Mouse (Mus musculus) liver, adult 2 months (tissue): ENCODE data around the gene Elobl. TPM values are rescaled to one million over a fixed set of nuclear protein-coding genes. Genes with fewer than 3 reads are reported as not detected.

Experiments
- DNase-seq: peaks from one replicate; pipeline ENCODE4 v3.0.0-alpha.2; 2011; ENCODE audit warnings: low read depth, low spot score; ENCODE audit errors: extremely low read depth
- H3K27ac ChIP-seq: fragments of 200-500 bp; replicated peaks from 2 replicates; pipeline ENCODE4 v1.5.1; 2012; ENCODE audit warnings: low read depth, mild to moderate bottlenecking, control low read depth, inconsistent platforms, low read length; ENCODE audit not compliant: insufficient read depth
- H3K27me3 ChIP-seq: fragments of 200-500 bp; 2 replicates; pipeline ENCODE4 v1.6.1; 2012; ENCODE audit warnings: mild to moderate bottlenecking, moderate library complexity, low read length, inconsistent platforms; ENCODE audit not compliant: control insufficient read depth, insufficient read depth
- H3K36me3 ChIP-seq: fragments of 200-500 bp; 2 replicates; pipeline ENCODE4 v1.6.1; 2012; ENCODE audit warnings: low read length, inconsistent platforms; ENCODE audit not compliant: control insufficient read depth, insufficient read depth
- H3K4me1 ChIP-seq: fragments of 200-500 bp; 2 replicates; pipeline ENCODE4 v1.6.1; 2011; ENCODE audit warnings: low read length; ENCODE audit not compliant: control insufficient read depth, insufficient read depth
- H3K4me3 ChIP-seq: fragments of 200-500 bp; 2 replicates; pipeline ENCODE4 v1.5.1; 2011; ENCODE audit warnings: low read depth, mild to moderate bottlenecking, control low read depth, low read length, moderate library complexity; ENCODE audit not compliant: insufficient read depth
- H3K79me2 ChIP-seq: fragments of 200-500 bp; 2 replicates; pipeline ENCODE4 v1.6.1; 2012; ENCODE audit warnings: inconsistent platforms, mild to moderate bottlenecking, low read length, moderate library complexity; ENCODE audit not compliant: control insufficient read depth, insufficient read depth
- H3K9ac ChIP-seq: fragments of 200-500 bp; 2 replicates; pipeline ENCODE4 v1.6.1; 2012; ENCODE audit warnings: low read depth, mild to moderate bottlenecking, control low read depth, inconsistent platforms, low read length
- CTCF ChIP-seq: fragments of 200-500 bp; IDR thresholded peaks from 2 replicates; pipeline ENCODE4 v1.5.1; 2011; ENCODE audit warnings: low read depth, low read length, control low read depth
- POLR2A ChIP-seq: fragments of 200-500 bp; IDR thresholded peaks from 2 replicates; pipeline ENCODE4 v1.6.1; 2011; ENCODE audit warnings: low read length, control low read depth; ENCODE audit not compliant: insufficient read depth; ENCODE audit errors: extremely low read depth
- WGBS: fragments of 180-500 bp; shearing (Covaris S2); methylation state at CpG from one replicate; pipeline ENCODE4 v1.1.7; 2018; 5-methylcytosine and 5-hydroxymethylcytosine counted together
- polyA plus RNA-seq: library from polyadenylated mRNA; depleted of rRNA; stranded (reverse); fragments of >200 nt; gene quantifications from 2 replicates; pipeline ENCODE4 v1.2.3, GENCODE M21; 2012; rRNA removed
- total RNA-seq: library from RNA; depleted of rRNA; stranded (reverse); fragments of >200 nt; gene quantifications from 2 replicates; pipeline ENCODE4 v1.2.3, GENCODE M21; 2014; rRNA removed

Elobl gene
- total and polyA plus RNA-seq, 2 experiments = 1.2 TPM; not detected in 1

DNA sequence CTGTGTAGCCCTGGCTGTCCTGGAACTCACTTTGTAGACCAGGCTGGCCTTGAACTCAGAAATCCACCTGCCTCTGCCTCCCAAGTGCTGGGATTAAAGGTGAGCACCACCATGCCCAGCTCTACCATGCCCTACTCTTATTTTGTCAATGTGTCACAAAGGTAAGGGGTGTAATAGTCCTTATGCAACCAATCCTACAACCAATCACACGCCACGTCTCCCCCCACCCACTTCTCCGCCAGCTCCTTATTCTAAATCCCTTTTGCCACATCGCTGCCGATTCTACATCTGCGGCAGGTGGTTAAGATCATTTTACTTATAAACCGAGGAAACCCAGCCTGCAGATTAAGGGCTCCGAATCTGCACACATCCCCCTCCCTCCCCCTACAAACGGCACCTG is 33.7 kb downstream of the Elobl start:
- Histone ChIP-seq H3K27ac (no peak overlapping the region), H3K36me3 (peaks cover 22% of the 10 kb centered on the region), H3K79me2 (no peaks in the 10 kb centered on the region), H3K27me3 (no peaks in the 10 kb centered on the region), H3K4me3 (no peak overlapping the region), H3K4me1 (no peaks in the 10 kb centered on the region), H3K9ac (no peak overlapping the region)
- WGBS = 96% methylated on average over 9 of the region's 9 CpGs
- TF ChIP-seq POLR2A (no peak), CTCF (no peak)
- DNase-seq = no peak

DNA sequence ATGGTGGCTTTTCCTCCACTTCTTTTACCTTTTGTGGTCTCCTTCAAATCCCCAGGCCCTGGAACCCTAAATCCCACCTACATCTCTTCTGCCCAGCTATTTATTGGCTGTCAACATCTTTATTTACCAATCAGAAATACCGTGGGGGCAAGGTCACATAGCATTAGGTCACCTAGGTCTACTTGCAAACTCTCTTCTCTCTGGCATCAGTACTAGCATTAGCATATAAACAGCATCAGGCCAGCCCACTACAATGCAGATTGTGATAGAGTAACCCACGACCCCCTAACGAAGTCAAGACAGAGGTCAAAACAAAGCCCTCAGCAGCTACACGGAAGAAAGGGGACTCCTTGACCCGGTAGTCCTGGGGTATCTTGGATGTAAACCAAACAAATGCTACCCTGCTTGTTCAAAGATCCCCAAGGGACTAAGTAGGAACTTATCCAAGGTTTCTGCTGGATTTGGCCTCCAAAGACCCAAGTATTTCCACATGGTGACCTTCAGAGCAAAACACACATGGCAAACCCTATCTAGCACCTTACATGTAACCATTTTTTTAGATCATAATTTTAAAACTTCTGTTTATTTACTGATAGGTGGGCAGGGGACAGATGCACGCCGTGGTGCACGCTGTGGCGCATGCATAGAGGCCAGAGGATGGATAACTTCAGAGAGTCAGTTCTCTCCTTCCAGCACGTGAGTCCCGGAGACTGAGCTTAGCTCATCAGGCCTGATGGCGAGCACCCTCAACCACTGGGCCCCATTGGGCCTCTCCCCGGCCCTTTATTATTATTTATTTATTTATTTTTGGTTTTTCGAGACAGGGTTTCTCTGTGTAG is 34.8 kb downstream of the Elobl start:
- 89% methylated on average over 14 of the region's 14 CpGs for WGBS
- Histone ChIP-seq H3K36me3 (peaks cover 28% of the 10 kb centered on the region), H3K79me2 (no peaks in the 10 kb centered on the region), H3K27me3 (no peaks in the 10 kb centered on the region), H3K27ac (no peak overlapping the region), H3K4me3 (no peak overlapping the region), H3K9ac (no peak overlapping the region), H3K4me1 (no peaks in the 10 kb centered on the region)
- no peak for TF ChIP-seq POLR2A
- TF ChIP-seq CTCF = no peak
- no peak for DNase-seq

DNA sequence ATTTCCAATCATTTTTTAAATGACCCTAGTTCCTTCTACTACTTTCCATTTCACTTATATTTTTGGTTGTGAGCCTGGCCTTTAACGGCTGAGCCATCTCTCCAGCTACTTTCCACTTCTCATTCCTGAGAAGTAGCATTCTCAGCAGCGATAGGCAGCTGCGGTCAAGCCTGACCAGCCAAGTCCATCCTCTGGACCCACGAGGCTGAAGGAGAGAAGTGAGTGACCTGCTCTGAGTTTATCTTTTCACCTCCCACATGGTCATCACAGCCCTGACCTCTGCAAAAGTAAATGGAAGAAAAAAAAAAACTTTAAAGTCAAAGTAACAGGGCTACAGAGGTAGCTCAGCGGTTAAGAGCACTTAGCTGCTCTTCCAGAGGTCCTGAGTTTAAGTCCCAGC is 40.2 kb downstream of the Elobl start:
- H3K4me1 ChIP-seq = no peaks in the 10 kb centered on the region
- DNase-seq = peak; percentile 69
- H3K27me3 ChIP-seq = no peaks in the 10 kb centered on the region
- no peak overlapping the region for H3K27ac ChIP-seq
- H3K79me2 ChIP-seq = no peaks in the 10 kb centered on the region
- H3K9ac ChIP-seq = no peak overlapping the region
- no peak overlapping the region for H3K4me3 ChIP-seq
- no peak for TF ChIP-seq POLR2A
- TF ChIP-seq CTCF = no peak
- peaks cover 42% of the 10 kb centered on the region for H3K36me3 ChIP-seq
- 26% methylated on average over 5 of the region's 5 CpGs for WGBS

Other genes with a start within 250 kb of the Elobl start
- 10.8 and 14.9 TPM in 2 replicates for gene Msi2, start 248.4 kb downstream of the Elobl start, total RNA-seq
- gene Msi2, start 248.4 kb downstream of the Elobl start, polyA plus RNA-seq = 6.4 and 6.9 TPM in 2 replicates
- 37.7 and 53.6 TPM in 2 replicates for gene Akap1, start 102.3 kb downstream of the Elobl start, total RNA-seq
- 58.0 and 81.5 TPM in 2 replicates for gene Akap1, start 102.3 kb downstream of the Elobl start, polyA plus RNA-seq
- 27.9 and 32.8 TPM in 2 replicates for gene Scpep1, start 11.5 kb downstream of the Elobl start, total RNA-seq
- gene Scpep1, start 11.5 kb downstream of the Elobl start, polyA plus RNA-seq = 22.5 and 27.6 TPM in 2 replicates
- gene Coil, start 3.3 kb upstream of the Elobl start, total RNA-seq = 2.6 and 2.7 TPM in 2 replicates
- 1.6 and 2.7 TPM in 2 replicates for gene Coil, start 3.3 kb upstream of the Elobl start, polyA plus RNA-seq
- gene Trim25, start 32.4 kb upstream of the Elobl start, total RNA-seq = 16.2 and 24.1 TPM in 2 replicates
- gene Trim25, start 32.4 kb upstream of the Elobl start, polyA plus RNA-seq = 29.3 and 32.1 TPM in 2 replicates
- gene Dgke, start 99.9 kb upstream of the Elobl start, total RNA-seq = 0.74 and 1.1 TPM in 2 replicates
- 0.49 and 0.69 TPM in 2 replicates for gene Dgke, start 99.9 kb upstream of the Elobl start, polyA plus RNA-seq
- gene Gm525, start 106.9 kb upstream of the Elobl start, total RNA-seq = not detected in 2 replicates
- gene Gm525, start 106.9 kb upstream of the Elobl start, polyA plus RNA-seq = not detected in 2 replicates